Mouse (Mus musculus) CH12.LX (cell line): ENCODE data around the gene Dagla.

Experiments used
- ELF1 ChIP-seq: IDR thresholded peaks from 2 replicates; pipeline ENCODE4 v1.6.1; 2014; ENCODE audit warnings: low read depth, mild to moderate bottlenecking, inconsistent platforms, low read length, improper control_type of control experiment
- EP300 ChIP-seq: IDR thresholded peaks from 2 replicates; pipeline ENCODE4 v1.6.1; 2011; ENCODE audit warnings: low read length, improper control_type of control experiment
- ETS1 ChIP-seq: conservative IDR thresholded peaks from 2 replicates; pipeline ENCODE4 v1.6.1; 2012; ENCODE audit warnings: low read depth, mild to moderate bottlenecking, inconsistent platforms, low read length, improper control_type of control experiment, moderate library complexity
- MAFK ChIP-seq: IDR thresholded peaks from 2 replicates; pipeline ENCODE4 v1.6.1; 2011; ENCODE audit warnings: low read length, improper control_type of control experiment; ENCODE audit not compliant: insufficient replicate concordance
- POLR2A ChIP-seq: IDR thresholded peaks from 2 replicates; pipeline ENCODE4 v1.6.1; 2011; ENCODE audit warnings: low read depth, mild to moderate bottlenecking, improper control_type of control experiment, low read length
- POLR2AphosphoS2 ChIP-seq: IDR thresholded peaks from 2 replicates; pipeline ENCODE4 v1.6.1; 2011; ENCODE audit warnings: low read depth, low read length, improper control_type of control experiment
- TCF12 ChIP-seq: IDR thresholded peaks from 2 replicates; pipeline ENCODE4 v1.6.1; 2014; ENCODE audit warnings: low read depth, mild to moderate bottlenecking, inconsistent platforms, low read length, improper control_type of control experiment
- USF1 ChIP-seq: IDR thresholded peaks from 2 replicates; pipeline ENCODE4 v1.6.1; 2014; ENCODE audit warnings: low read depth, mild to moderate bottlenecking, inconsistent platforms, low read length, improper control_type of control experiment
- ZMIZ1 ChIP-seq: IDR thresholded peaks from 2 replicates; pipeline ENCODE4 v1.6.1; 2012; ENCODE audit warnings: low read depth, mild to moderate bottlenecking, inconsistent platforms, low read length, improper control_type of control experiment

GRCm38 (mm10) chr19:10240654-10241305 is 63.9 kb downstream of the Dagla start, which contains the start of gene Myrf:
- TF ChIP-seq TCF12 (no peak), MAFK (no peak), EP300 (no peak), USF1 (no peak), ZMIZ1 (no peak), ELF1 (no peak), POLR2A (no peak), POLR2AphosphoS2 (no peak), ETS1 (no peak)
